Mouse (Mus musculus) CH12.LX (cell line): ENCODE measurements around the gene Ndufv1. TPM values are rescaled to one million over a fixed set of nuclear protein-coding genes. Genes with fewer than 3 reads are reported as not detected.

Source experiments
- DNase-seq: peaks from one replicate; pipeline ENCODE4 v3.0.0-alpha.2; 2013; ENCODE audit errors: extremely low read depth
- H3K27ac ChIP-seq: 2 replicates; pipeline ENCODE4 v1.5.1; 2012; ENCODE audit warnings: low read depth, mild to moderate bottlenecking, control low read depth, moderate library complexity; ENCODE audit not compliant: insufficient read depth
- H3K27me3 ChIP-seq: replicated peaks from 2 replicates; pipeline ENCODE3; 2012; ENCODE audit warnings: inconsistent platforms
- H3K36me3 ChIP-seq, 2 experiments: replicated peaks in 1 of 2; 2 replicates each; pipeline versions ENCODE3 to v1.6.1; 2012; ENCODE audit warnings: inconsistent platforms in 1 of 2, low read length in 1 of 2, mild to moderate bottlenecking in 1 of 2, mixed read lengths in 1 of 2, moderate library complexity in 1 of 2; ENCODE audit not compliant: control insufficient read depth in 1 of 2, insufficient read depth in 1 of 2
- H3K4me1 ChIP-seq, 2 experiments: 2 replicates each; pipeline ENCODE4 v1.6.1; 2012; ENCODE audit warnings: inconsistent platforms in 1 of 2, moderate library complexity in 1 of 2; ENCODE audit not compliant: insufficient read depth in 2 of 2, control insufficient read depth in 1 of 2
- H3K4me2 ChIP-seq: 2 replicates; pipeline ENCODE4 v1.6.1; 2012; ENCODE audit warnings: low read depth, mild to moderate bottlenecking, control low read depth; ENCODE audit not compliant: poor library complexity, insufficient read depth, severe bottlenecking
- H3K4me3 ChIP-seq, 3 experiments: fragments of 150-350 bp in 1 of 3; sonication (generic) in 1 of 3; replicated peaks in 1 of 3; 2 replicates each; pipeline versions ENCODE3 to v1.5.1; 2011 to 2012; ENCODE audit warnings: low read depth in 2 of 3, low read length in 2 of 3, mild to moderate bottlenecking in 2 of 3, moderate library complexity in 2 of 3, control low read depth in 1 of 3, improper control_type of control experiment in 1 of 3, inconsistent platforms in 1 of 3, mixed read lengths in 1 of 3; ENCODE audit not compliant: poor library complexity in 1 of 3
- H3K79me2 ChIP-seq: replicated peaks from 2 replicates; pipeline ENCODE4 v1.6.1; 2012; ENCODE audit warnings: mild to moderate bottlenecking, moderate library complexity; ENCODE audit not compliant: control insufficient read depth, poor library complexity, insufficient read depth, severe bottlenecking; ENCODE audit errors: extremely low read depth
- H3K9ac ChIP-seq: 2 replicates; pipeline ENCODE4 v1.6.1; 2012; ENCODE audit warnings: low read depth, mild to moderate bottlenecking, control low read depth, moderate library complexity; ENCODE audit not compliant: insufficient read depth
- H3K9me3 ChIP-seq: replicated peaks from 2 replicates; pipeline ENCODE3; 2012; ENCODE audit warnings: low read length, inconsistent platforms, mixed read lengths
- CHD2 ChIP-seq: IDR thresholded peaks from 2 replicates; pipeline ENCODE4 v1.6.1; 2011; ENCODE audit warnings: low read length, improper control_type of control experiment
- CTCF ChIP-seq, 2 experiments: IDR thresholded peaks in 1 of 2; conservative IDR thresholded peaks in 1 of 2; 2 replicates each; pipeline ENCODE4 v1.5.1; 2011 to 2012; ENCODE audit warnings: low read depth in 2 of 2, low read length in 2 of 2, improper control_type of control experiment in 1 of 2, inconsistent platforms in 1 of 2, mild to moderate bottlenecking in 1 of 2, moderate library complexity in 1 of 2
- E2F4 ChIP-seq: IDR thresholded peaks from 2 replicates; pipeline ENCODE4 v1.6.1; 2011; ENCODE audit warnings: low read depth, low read length, improper control_type of control experiment; ENCODE audit not compliant: insufficient replicate concordance
- EP300 ChIP-seq: IDR thresholded peaks from 2 replicates; pipeline ENCODE4 v1.6.1; 2011; ENCODE audit warnings: low read length, improper control_type of control experiment
- ETS1 ChIP-seq: conservative IDR thresholded peaks from 2 replicates; pipeline ENCODE4 v1.6.1; 2012; ENCODE audit warnings: low read depth, mild to moderate bottlenecking, inconsistent platforms, low read length, improper control_type of control experiment, moderate library complexity
- HCFC1 ChIP-seq: IDR thresholded peaks from 2 replicates; pipeline ENCODE4 v1.6.1; 2012; ENCODE audit warnings: low read depth, mild to moderate bottlenecking, inconsistent platforms, low read length, improper control_type of control experiment
- IRF4 ChIP-seq: IDR thresholded peaks from 2 replicates; pipeline ENCODE4 v1.6.1; 2014; ENCODE audit warnings: low read depth, mild to moderate bottlenecking, inconsistent platforms, low read length, improper control_type of control experiment
- KAT2A ChIP-seq: IDR thresholded peaks from 2 replicates; pipeline ENCODE4 v1.6.1; 2012; ENCODE audit warnings: low read length, improper control_type of control experiment, inconsistent platforms; ENCODE audit not compliant: insufficient replicate concordance
- MAFK ChIP-seq: IDR thresholded peaks from 2 replicates; pipeline ENCODE4 v1.6.1; 2011; ENCODE audit warnings: low read length, improper control_type of control experiment; ENCODE audit not compliant: insufficient replicate concordance
- MAX ChIP-seq: IDR thresholded peaks from 2 replicates; pipeline ENCODE4 v1.6.1; 2011; ENCODE audit warnings: low read length, improper control_type of control experiment
- MEF2A ChIP-seq: IDR thresholded peaks from 2 replicates; pipeline ENCODE4 v1.6.1; 2014; ENCODE audit warnings: low read depth, mild to moderate bottlenecking, inconsistent platforms, low read length, improper control_type of control experiment, borderline replicate concordance
- MYC ChIP-seq: IDR thresholded peaks from 2 replicates; pipeline ENCODE4 v1.6.1; 2011; ENCODE audit warnings: low read depth, mild to moderate bottlenecking, improper control_type of control experiment, low read length
- PAX5 ChIP-seq: IDR thresholded peaks from 2 replicates; pipeline ENCODE4 v1.6.1; 2012; ENCODE audit warnings: low read length, inconsistent platforms, mixed read lengths
- POLR2AphosphoS2 ChIP-seq: IDR thresholded peaks from 2 replicates; pipeline ENCODE4 v1.6.1; 2011; ENCODE audit warnings: low read depth, low read length, improper control_type of control experiment
- SIN3A ChIP-seq: IDR thresholded peaks from 2 replicates; pipeline ENCODE4 v1.6.1; 2012; ENCODE audit warnings: low read length, improper control_type of control experiment, inconsistent platforms
- TCF12 ChIP-seq: IDR thresholded peaks from 2 replicates; pipeline ENCODE4 v1.6.1; 2014; ENCODE audit warnings: low read depth, mild to moderate bottlenecking, inconsistent platforms, low read length, improper control_type of control experiment
- USF2 ChIP-seq: conservative IDR thresholded peaks from 2 replicates; pipeline ENCODE4 v1.6.1; 2011; ENCODE audit warnings: low read depth, low read length, improper control_type of control experiment
- ZC3H11A ChIP-seq: IDR thresholded peaks from 2 replicates; pipeline ENCODE4 v1.6.1; 2012; ENCODE audit warnings: low read depth, mild to moderate bottlenecking, inconsistent platforms, low read length, improper control_type of control experiment
- dilution Hi-C: fragments of 300-500 bp; cut with MboI; formaldehyde crosslinking; loops from 2 replicates; pipeline ENCODE4 v1.14.3; 2020; ENCODE audit warnings: low sequenced_read_pairs; ENCODE audit not compliant: extremely low pct_unique_long_range_greater_than_20kb, extremely low pct_ligation_motif_present
- in situ Hi-C: fragments of 300-500 bp; cut with MboI; formaldehyde crosslinking; loops from 3 replicates; pipeline ENCODE4 v1.14.3; 2019; ENCODE audit warnings: low sequenced_read_pairs, low pct_ligation_motif_present, low pct_unique_long_range_greater_than_20kb, mixed read lengths
- polyA plus RNA-seq: library from polyadenylated mRNA; unstranded; fragments of >175 nt; gene quantifications from 2 replicates; pipeline ENCODE4 v1.2.1, GENCODE M21; 2012; ENCODE audit warnings: low read depth; ENCODE audit not compliant: insufficient read length
- total RNA-seq, 2 experiments: library from RNA; depleted of rRNA; stranded (reverse); fragments of 300-350 nt in 1 of 2; fragments of >200 nt in 1 of 2; gene quantifications; 2 replicates each; pipeline ENCODE4 v1.2.3; 2012 to 2014

Gene Ndufv1
- total and polyA plus RNA-seq, 3 experiments, result 119 to 183 (median 133) TPM

DNA sequence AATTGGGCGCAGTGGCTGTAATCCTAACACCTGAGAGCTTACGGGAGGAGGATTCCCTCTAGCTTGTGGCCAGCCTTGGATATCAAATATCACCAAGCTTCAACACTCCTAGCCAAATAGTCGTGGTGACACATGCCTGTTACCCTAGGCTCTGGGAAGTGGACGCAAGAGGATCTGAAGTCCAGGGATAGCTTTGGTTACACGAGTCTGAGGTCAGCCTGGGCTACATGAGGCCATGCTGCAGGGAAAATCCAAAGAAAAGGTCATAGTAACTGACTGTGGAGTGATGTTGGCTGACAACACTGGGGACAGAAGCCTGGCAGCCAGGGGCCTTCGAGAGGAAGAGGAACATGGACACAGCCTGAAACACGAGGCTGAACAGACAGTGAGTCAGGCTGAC lies 16.5 kb downstream of the Ndufv1 start:
- no peaks in the 10 kb centered on the region for H3K79me2 ChIP-seq
- H3K27me3 ChIP-seq, result peaks cover 52% of the 10 kb centered on the region
- H3K9ac ChIP-seq, result no peak overlapping the region
- no peaks in the 10 kb centered on the region for H3K36me3 ChIP-seq
- in situ Hi-C loops (no loop called here), dilution Hi-C loops (no loop called here)
- no peak overlapping the region for H3K4me3 ChIP-seq
- DNase-seq, result no peak
- peaks cover 8 to 14% of the 10 kb centered on the region in 2 experiments for H3K4me1 ChIP-seq
- TF ChIP-seq MAFK (no peak), PAX5 (no peak), CTCF (conservative IDR thresholded peaks at IDR 0.05 in 1 of 2, IDR thresholded peaks at IDR 0.05 in 1 of 2; ENCODE audit: low read depth in 2 of 2, low read length in 2 of 2) (no peak), HCFC1 (no peak), MYC (no peak), MEF2A (no peak), CHD2 (no peak), SIN3A (no peak), USF2 (no peak), TCF12 (no peak), IRF4 (no peak), ZC3H11A (no peak), POLR2AphosphoS2 (no peak), EP300 (no peak), E2F4 (no peak), MAX (no peak), ETS1 (no peak)
- no peaks in the 10 kb centered on the region for H3K9me3 ChIP-seq
- H3K4me2 ChIP-seq, result no peak overlapping the region
- no peak overlapping the region for H3K27ac ChIP-seq

DNA sequence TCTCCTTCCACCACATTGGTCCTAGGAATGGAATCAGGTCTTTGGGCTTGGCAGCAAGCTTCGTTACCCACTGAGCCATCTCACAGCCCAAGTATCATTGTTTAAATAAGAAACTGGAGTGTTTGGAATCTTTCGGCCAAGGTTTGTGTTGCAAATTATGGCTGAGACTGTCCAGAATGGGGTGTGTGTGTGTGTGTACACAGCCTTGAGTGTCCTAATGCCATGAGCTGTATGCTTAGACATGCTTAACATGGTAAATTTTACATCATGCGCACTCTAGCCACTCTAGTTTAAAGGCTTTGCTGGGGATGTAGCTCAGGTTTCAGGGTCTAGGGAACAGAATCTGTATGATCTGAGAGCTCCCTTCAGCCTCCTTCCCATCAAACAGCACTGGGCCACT lies 17.1 kb downstream of the Ndufv1 start:
- dilution Hi-C loops, result no loop called here
- TF ChIP-seq POLR2AphosphoS2, result no peak
- no peak for TF ChIP-seq KAT2A

More for the DNA sequence above, 17.1 kb downstream of the Ndufv1 start:
- H3K4me2 ChIP-seq, result no peak overlapping the region
- no peak overlapping the region for H3K9ac ChIP-seq
- H3K4me3 ChIP-seq, result no peak overlapping the region
- peaks cover 58% of the 10 kb centered on the region for H3K27me3 ChIP-seq
- H3K36me3 ChIP-seq, result no peaks in the 10 kb centered on the region
- H3K27ac ChIP-seq, result no peak overlapping the region
- no peak for DNase-seq
- in situ Hi-C loops, result no loop called here
- no peaks in the 10 kb centered on the region for H3K9me3 ChIP-seq
- H3K4me1 ChIP-seq, result peaks cover 7 to 11% of the 10 kb centered on the region in 2 experiments; a peak in 3 of 4 replicates
- H3K79me2 ChIP-seq, result no peaks in the 10 kb centered on the region
